Comparison of ENCODE assay signal across 11 mouse cellular contexts in genomic region chr9:103212654-103213420, GRCm38 (mm10). TPM values are rescaled to one million over a fixed set of nuclear protein-coding genes. Genes with fewer than 3 reads are reported as not detected.
A peak's percentile ranks its signal among the peaks of the same experiment; 100 is the strongest.
DNase-seq lines count a peak whose midpoint lies in the region; ATAC-seq and TF ChIP-seq lines count a peak whose summit lies in the region.
"Had no signal": no experiment of that assay in that cellular context is flagged by ENCODE, and none has a peak within 500 bp of the region (broad histone marks: within the 10 kb centered on the region; RNA-seq: fewer than 3 reads in every experiment).

No protein-coding gene starts in this region.

- ATAC-seq in frontal cortex, adult (ENCODE audit: low TSS enrichment): 0 out of 2 replicates have a peak, but pooled peaks have one; percentile 9
- no peak for ATAC-seq in intestine, embryonic 15.5 days

- H3K9ac ChIP-seq in intestine, embryonic 15.5 days: no peak overlapping the region

- no peak overlapping the region for H3K27ac ChIP-seq in intestine, embryonic 15.5 days
- H3K27ac ChIP-seq in small intestine, adult 2 months (ENCODE audit: insufficient read depth, low read depth, low read length): no peak overlapping the region
- H3K27ac ChIP-seq: midbrain, embryonic 10.5 days had no signal

- TF ChIP-seq CTCF in lung, adult 2 months (IDR thresholded peaks at IDR 0.05; ENCODE audit: insufficient read depth, low read length): no peak
- TF ChIP-seq CTCF in small intestine, adult 2 months (IDR thresholded peaks at IDR 0.05; ENCODE audit: extremely low read depth, insufficient read length, insufficient replicate concordance, low read depth, low read length): no peak

- no peaks in the 10 kb centered on the region for H3K9me3 ChIP-seq in intestine, embryonic 15.5 days
- H3K9me3 ChIP-seq: midbrain, embryonic 10.5 days had no signal

- H3K4me1 ChIP-seq in lung, adult 2 months (ENCODE audit: control insufficient read depth, insufficient read depth, low read length): no peaks in the 10 kb centered on the region
- no peaks in the 10 kb centered on the region for H3K4me1 ChIP-seq in intestine, embryonic 15.5 days (replicated peaks)
- H3K4me1 ChIP-seq in small intestine, adult 2 months (ENCODE audit: control insufficient read depth, insufficient read depth, insufficient read length, low read length): no peaks in the 10 kb centered on the region

- 59% methylated on average over 28 of the region's 28 CpGs for WGBS in lung, adult 2 months
- WGBS in intestine, embryonic 15.5 days: 77% methylated on average over 28 of the region's 28 CpGs
- 66% methylated on average over 28 of the region's 28 CpGs for WGBS in small intestine, adult 2 months

- H3K4me3 ChIP-seq in lung, adult 2 months (replicated peaks; ENCODE audit: extremely low read depth, low read depth, low read length): peak overlapping the region; percentile 33
- H3K4me3 ChIP-seq in intestine, embryonic 15.5 days (replicated peaks): no peak overlapping the region
- H3K4me3 ChIP-seq in small intestine, adult 2 months (ENCODE audit: low read depth, low read length): peak overlapping the region; percentile 13; the same call in 1 of the 2 replicates
- H3K4me3 ChIP-seq: midbrain, embryonic 10.5 days had no signal

- no peak for DNase-seq in frontal cortex, postnatal 10 days (ENCODE audit: low spot score in 2 of 2)
- DNase-seq in lung, adult 2 months: no peak
- no peak for DNase-seq in lung, postnatal 14 days
- no peak for DNase-seq in thymus, postnatal 14 days
- no peak for DNase-seq in thymus, postnatal 4 days
- DNase-seq: right cerebral cortex, adult 18-20 months had no signal

- peak overlapping the region; percentile 17; the same call in 1 of the 2 replicates for H3K4me2 ChIP-seq in intestine, embryonic 15.5 days (replicated peaks)

- no peaks in the 10 kb centered on the region for H3K27me3 ChIP-seq in intestine, embryonic 15.5 days (replicated peaks)
- H3K27me3 ChIP-seq in small intestine, adult 2 months (ENCODE audit: control insufficient read depth, insufficient read depth, low read length): no peaks in the 10 kb centered on the region

- H3K36me3 ChIP-seq in intestine, embryonic 15.5 days: 0 out of 2 replicates have a peak, but pooled peaks cover 2% of the 10 kb centered on the region
- no peaks in the 10 kb centered on the region for H3K36me3 ChIP-seq in small intestine, adult 2 months (ENCODE audit: control insufficient read depth, insufficient read depth, low read length)
- H3K36me3 ChIP-seq: midbrain, embryonic 10.5 days had no signal

- TF ChIP-seq POLR2A in lung, adult 2 months (IDR thresholded peaks at IDR 0.05; ENCODE audit: borderline replicate concordance, extremely low read depth, low read depth, low read length): no peak
- TF ChIP-seq POLR2A in small intestine, adult 2 months (IDR thresholded peaks at IDR 0.05; ENCODE audit: low read depth, low read length): no peak

RNA-seq across cellular contexts. Expression of gene Srprb, which starts 10.9 kb away (rescaled TPM):
- polyA plus RNA-seq in lung, adult 2 months (2012; rRNA removed): 49.1 and 52.5 TPM in 2 replicates
- polyA plus RNA-seq in intestine, embryonic 15.5 days (2015; fragmentation: Nextera tagmentation; extraction: Ambion mirVana): 46.4 and 55.2 TPM in 2 replicates
- polyA plus RNA-seq in small intestine, adult 2 months (2012; rRNA removed): 23.0 and 36.4 TPM in 2 replicates

RNA-seq across cellular contexts. Expression of gene Gm20425, which starts 17.3 kb away (rescaled TPM):
- 0.08 and 0.27 TPM in 2 replicates for polyA plus RNA-seq in lung, adult 2 months (2012; rRNA removed)
- 0.21 and 8.8 TPM in 2 replicates for polyA plus RNA-seq in intestine, embryonic 15.5 days (2015; fragmentation: Nextera tagmentation; extraction: Ambion mirVana)
- polyA plus RNA-seq in small intestine, adult 2 months (2012; rRNA removed): 0.72 and 1.5 TPM in 2 replicates
- polyA plus RNA-seq: C2C12; midbrain, embryonic 10.5 days had no signal

RNA-seq across cellular contexts. Expression of gene Trf, which starts 17.4 kb away (rescaled TPM):
- 569 and 855 TPM in 2 replicates for polyA plus RNA-seq in lung, adult 2 months (2012; rRNA removed)
- 188 and 277 TPM in 2 replicates for polyA plus RNA-seq in intestine, embryonic 15.5 days (2015; fragmentation: Nextera tagmentation; extraction: Ambion mirVana)
- 17.3 and 19.6 TPM in 2 replicates for polyA plus RNA-seq in small intestine, adult 2 months (2012; rRNA removed)
- polyA plus RNA-seq: C2C12 had no signal
